Mouse (Mus musculus): ENCODE measurements at regions not wholly inside any gene's neighbourhood (a gene's known extent, or its start where the extent isn't known, plus 50 kb on each side); places are given as distances from the start of the nearest gene placed in this dataset.

- Histone ChIP-seq H3K27ac (ENCODE audit: low read length) (no peak overlapping the region), H3K36me3 (ENCODE audit: control insufficient read depth, insufficient read depth, low read length) (no peaks in the 10 kb centered on the region), H3K9me3 (replicated peaks; ENCODE audit: control insufficient read depth, low read length) (no peaks in the 10 kb centered on the region), H3K27me3 (ENCODE audit: control insufficient read depth, insufficient read depth, low read length) (no peaks in the 10 kb centered on the region), H3K9ac (ENCODE audit: low read length) (peak overlapping the region; percentile 60), H3K4me3 (replicated peaks; ENCODE audit: low read length) (peak overlapping the region; percentile 33), H3K4me2 (ENCODE audit: low read depth, low read length) (peak overlapping the region; percentile 47), H3K4me1 (ENCODE audit: control insufficient read depth, insufficient read depth, low read length) (peaks cover 6% of the 10 kb centered on the region; the same call in 1 of the 2 replicates)
- ATAC-seq (ENCODE audit: insufficient read depth, low FRiP score) = peak; percentile 22; the same call in 1 of the 2 replicates
- WGBS = 18% methylated on average over 11 of the region's 11 CpGs
Observed at GRCm38 (mm10) chr6:35380721-35381466, 55.0 kb upstream of the Fam180a start.

DNA sequence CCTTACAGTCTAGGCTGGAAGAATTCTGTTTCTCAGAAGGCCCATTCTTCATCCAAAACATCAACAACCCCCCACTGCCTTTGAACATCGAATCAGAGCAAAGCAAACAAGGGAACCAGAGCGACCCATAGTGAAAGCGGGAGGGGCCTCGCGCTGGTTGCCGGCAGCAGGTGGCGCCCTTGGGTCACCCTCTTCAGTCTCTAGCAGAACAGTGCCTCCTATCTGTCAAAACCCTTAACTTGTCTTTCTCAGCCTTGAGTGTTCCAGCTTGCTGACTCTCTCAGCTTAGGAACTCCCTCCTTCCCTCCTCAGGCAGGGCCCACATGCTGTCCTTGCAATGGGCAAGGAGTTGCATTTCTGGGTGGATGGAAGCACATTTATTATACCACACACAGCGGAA, 53.9 kb upstream of the Fam180a start:
- Histone ChIP-seq H3K36me3 (ENCODE audit: control insufficient read depth, insufficient read depth, low read length) (no peaks in the 10 kb centered on the region), H3K27ac (ENCODE audit: low read length) (no peak overlapping the region), H3K4me3 (replicated peaks; ENCODE audit: low read length) (no peak overlapping the region), H3K4me1 (ENCODE audit: control insufficient read depth, insufficient read depth, low read length) (peaks cover 6% of the 10 kb centered on the region; the same call in 1 of the 2 replicates), H3K4me2 (ENCODE audit: low read depth, low read length) (peak overlapping the region; percentile 38; the same call in 1 of the 2 replicates), H3K9me3 (replicated peaks; ENCODE audit: control insufficient read depth, low read length) (no peaks in the 10 kb centered on the region), H3K27me3 (ENCODE audit: control insufficient read depth, insufficient read depth, low read length) (no peaks in the 10 kb centered on the region), H3K9ac (ENCODE audit: low read length) (peak overlapping the region; percentile 8; the same call in 1 of the 2 replicates)
- peak; percentile 35; the same call in 1 of the 2 replicates for ATAC-seq (ENCODE audit: insufficient read depth, low FRiP score)
- WGBS = 15% methylated on average over 8 of the region's 8 CpGs

- 82% methylated on average over 6 of the region's 6 CpGs for WGBS
- no peak for ATAC-seq (ENCODE audit: insufficient read depth, low FRiP score)
- H3K27me3 ChIP-seq (ENCODE audit: control insufficient read depth, insufficient read depth, low read length) = no peaks in the 10 kb centered on the region
Observed at GRCm38 (mm10) chr6:35378851-35379250, 52.9 kb upstream of the Fam180a start.

GRCm38 (mm10) chr6:35377535-35377934, 51.6 kb upstream of the Fam180a start:
- no peaks in the 10 kb centered on the region for H3K9me3 ChIP-seq (replicated peaks; ENCODE audit: control insufficient read depth, low read length)
- 87% methylated on average over 3 of the region's 3 CpGs for WGBS

More at GRCm38 (mm10) chr6:35378851-35379250, 52.9 kb upstream of the Fam180a start:
- H3K4me3 ChIP-seq (replicated peaks; ENCODE audit: low read length) = no peak overlapping the region
- H3K4me2 ChIP-seq (ENCODE audit: low read depth, low read length) = no peak overlapping the region
- no peak overlapping the region for H3K9ac ChIP-seq (ENCODE audit: low read length)
- H3K27ac ChIP-seq (ENCODE audit: low read length) = no peak overlapping the region
- H3K9me3 ChIP-seq (replicated peaks; ENCODE audit: control insufficient read depth, low read length) = no peaks in the 10 kb centered on the region
- H3K4me1 ChIP-seq (ENCODE audit: control insufficient read depth, insufficient read depth, low read length) = peaks cover 6% of the 10 kb centered on the region; the same call in 1 of the 2 replicates
- H3K36me3 ChIP-seq (ENCODE audit: control insufficient read depth, insufficient read depth, low read length) = no peaks in the 10 kb centered on the region

DNA sequence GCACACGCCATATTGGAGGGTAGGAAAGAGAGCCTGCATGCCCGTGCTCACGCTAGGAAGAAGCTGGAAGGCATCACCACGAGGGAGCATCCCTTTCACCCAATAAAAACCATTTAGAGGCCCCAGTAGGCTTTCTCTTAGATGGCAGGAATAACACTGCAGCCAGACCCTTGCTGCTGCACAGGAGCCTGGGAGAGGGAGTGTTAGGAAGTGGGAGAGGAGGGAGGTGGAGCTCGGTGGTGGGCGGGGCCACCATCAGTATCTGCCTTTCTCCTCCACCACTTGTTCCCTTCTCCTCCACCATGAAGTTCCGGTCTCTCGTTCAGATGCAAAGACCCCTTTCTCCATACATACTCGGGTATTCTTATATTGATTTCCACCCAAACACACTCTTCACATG, 50.6 kb upstream of the Fam180a start:
- 77% methylated on average over 9 of the region's 9 CpGs for WGBS
- H3K9ac ChIP-seq (ENCODE audit: low read length) = no peak overlapping the region
- no peak for ATAC-seq (ENCODE audit: insufficient read depth, low FRiP score)

More at GRCm38 (mm10) chr6:35377535-35377934, 51.6 kb upstream of the Fam180a start:
- Histone ChIP-seq H3K4me3 (replicated peaks; ENCODE audit: low read length) (no peak overlapping the region), H3K4me2 (ENCODE audit: low read depth, low read length) (no peak overlapping the region), H3K27ac (ENCODE audit: low read length) (no peak overlapping the region), H3K36me3 (ENCODE audit: control insufficient read depth, insufficient read depth, low read length) (no peaks in the 10 kb centered on the region), H3K27me3 (ENCODE audit: control insufficient read depth, insufficient read depth, low read length) (no peaks in the 10 kb centered on the region), H3K9ac (ENCODE audit: low read length) (no peak overlapping the region), H3K4me1 (ENCODE audit: control insufficient read depth, insufficient read depth, low read length) (peaks cover 6% of the 10 kb centered on the region; the same call in 1 of the 2 replicates)
- ATAC-seq (ENCODE audit: insufficient read depth, low FRiP score) = no peak

More for the DNA sequence above, 50.6 kb upstream of the Fam180a start:
- Histone ChIP-seq H3K4me1 (ENCODE audit: control insufficient read depth, insufficient read depth, low read length) (peaks cover 6% of the 10 kb centered on the region; the same call in 1 of the 2 replicates), H3K36me3 (ENCODE audit: control insufficient read depth, insufficient read depth, low read length) (no peaks in the 10 kb centered on the region), H3K27ac (ENCODE audit: low read length) (no peak overlapping the region), H3K4me2 (ENCODE audit: low read depth, low read length) (no peak overlapping the region), H3K27me3 (ENCODE audit: control insufficient read depth, insufficient read depth, low read length) (no peaks in the 10 kb centered on the region), H3K9me3 (replicated peaks; ENCODE audit: control insufficient read depth, low read length) (no peaks in the 10 kb centered on the region), H3K4me3 (replicated peaks; ENCODE audit: low read length) (no peak overlapping the region)

Measured in stomach, embryonic 16.5 days (tissue).